Mouse (Mus musculus): Measurements from ENCODE around the gene Sfrp4.
A peak's percentile ranks its signal among the peaks of the same experiment; 100 is the strongest.

GRCm38 (mm10) chr13:19636131-19636530 lies 13.2 kb downstream of the Sfrp4 start:
- TF ChIP-seq EP300 (IDR thresholded peaks at IDR 0.05; ENCODE audit: low read depth) (no peak), CTCF (IDR thresholded peaks at IDR 0.05; ENCODE audit: low read depth) (peak; percentile 81)

Data from liver, postnatal 0 days (tissue).